Mouse (Mus musculus): ENCODE results near the gene Dkkl1. TPM values are rescaled to one million over a fixed set of nuclear protein-coding genes. Genes with fewer than 3 reads are reported as not detected.

Gene Dkkl1
- polyA plus RNA-seq, 1 experiment = 0.08 TPM

DNA sequence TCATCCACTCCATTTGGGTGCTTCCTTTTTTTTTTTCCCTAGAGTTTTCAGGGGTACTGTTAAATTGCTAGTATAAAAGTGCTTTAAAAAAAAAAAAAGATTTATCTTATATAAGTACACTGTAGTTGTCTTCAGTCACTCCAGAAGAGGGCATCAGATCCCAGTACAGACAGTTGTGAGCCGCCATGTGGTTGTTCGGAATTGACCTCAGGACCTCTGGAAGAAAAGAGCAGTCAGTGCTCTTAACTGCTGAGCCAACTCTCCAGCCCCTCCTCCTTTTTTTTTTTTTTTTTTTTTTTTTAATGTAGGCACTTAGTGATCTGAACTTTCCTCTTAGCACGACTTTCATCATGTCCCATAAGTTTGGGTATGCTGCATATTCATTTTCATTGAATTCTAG, 35.7 kb upstream of the Dkkl1 start:
- Histone ChIP-seq H3K36me3 (ENCODE audit: control insufficient read depth, insufficient read depth) (no peaks in the 10 kb centered on the region), H3K79me2 (ENCODE audit: control insufficient read depth, insufficient read depth) (no peaks in the 10 kb centered on the region), H3ac (ENCODE audit: control insufficient read depth, insufficient read length) (no peak overlapping the region), H3K4me3 (no peak overlapping the region), H3K4me2 (ENCODE audit: low read depth) (no peak overlapping the region), H3K27me3 (ENCODE audit: control insufficient read depth, insufficient read depth, insufficient read length) (peaks cover 7% of the 10 kb centered on the region)
- no peak for TF ChIP-seq REST (IDR thresholded peaks at IDR 0.05; ENCODE audit: insufficient read depth, insufficient read length)
- TF ChIP-seq MAX (IDR thresholded peaks at IDR 0.05; ENCODE audit: low read depth) = no peak
- TF ChIP-seq CEBPB (IDR thresholded peaks at IDR 0.05; ENCODE audit: insufficient read depth, poor library complexity, severe bottlenecking) = no peak
- no peak for TF ChIP-seq POLR2A (IDR thresholded peaks at IDR 0.05; ENCODE audit: insufficient read length, low read depth)
- no peak for TF ChIP-seq E2F4 (IDR thresholded peaks at IDR 0.05; ENCODE audit: insufficient read depth)
- TF ChIP-seq MYOD1 (IDR thresholded peaks at IDR 0.05; ENCODE audit: control insufficient read depth in 1 of 3, insufficient read length in 2 of 3, low read depth in 2 of 3) = no peak
- no peak for TF ChIP-seq TCF3 (IDR thresholded peaks at IDR 0.05; ENCODE audit: insufficient read length, low read depth)
- TF ChIP-seq POLR2AphosphoS2 (IDR thresholded peaks at IDR 0.05; ENCODE audit: insufficient read length, low read depth) = no peak
- TF ChIP-seq SRF (IDR thresholded peaks at IDR 0.05; ENCODE audit: control insufficient read depth, insufficient read length, low read depth) = no peak
- TF ChIP-seq USF1 (IDR thresholded peaks at IDR 0.05; ENCODE audit: low read depth) = no peak
- no peak for TF ChIP-seq MYOG (IDR thresholded peaks at IDR 0.05; ENCODE audit: control insufficient read depth in 1 of 3, insufficient read depth in 1 of 3, insufficient read length in 2 of 3, low read depth in 2 of 3)
- no peak for TF ChIP-seq TCF12 (IDR thresholded peaks at IDR 0.05; ENCODE audit: insufficient read depth, poor library complexity, severe bottlenecking)

DNA sequence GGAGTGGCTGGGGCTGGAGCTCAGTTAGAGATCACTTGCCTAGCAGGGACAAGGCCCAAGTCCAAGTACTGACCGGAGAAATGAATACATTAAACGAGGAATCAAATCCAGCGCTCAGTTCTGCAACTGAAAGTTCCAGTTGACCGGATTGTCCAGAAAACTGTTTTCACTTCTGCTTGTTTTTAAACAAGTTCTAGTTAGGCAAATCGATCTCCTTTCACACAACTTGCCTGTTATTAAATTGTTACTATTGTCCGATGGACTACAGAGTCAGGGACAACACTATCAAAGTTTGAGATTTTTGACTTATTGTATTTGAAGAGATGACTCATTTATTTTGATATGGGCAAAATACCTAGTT, 29.4 kb upstream of the Dkkl1 start:
- Histone ChIP-seq H3K27me3 (ENCODE audit: control insufficient read depth, insufficient read depth, insufficient read length) (peaks cover 9% of the 10 kb centered on the region), H3K4me2 (ENCODE audit: low read depth) (no peak overlapping the region), H3ac (ENCODE audit: control insufficient read depth, insufficient read length) (no peak overlapping the region), H3K4me3 (no peak overlapping the region), H3K79me2 (ENCODE audit: control insufficient read depth, insufficient read depth) (no peaks in the 10 kb centered on the region), H3K36me3 (ENCODE audit: control insufficient read depth, insufficient read depth) (no peaks in the 10 kb centered on the region)
- TF ChIP-seq REST (IDR thresholded peaks at IDR 0.05; ENCODE audit: insufficient read depth, insufficient read length) (no peak), MYOD1 (IDR thresholded peaks at IDR 0.05; ENCODE audit: control insufficient read depth in 1 of 3, insufficient read length in 2 of 3, low read depth in 2 of 3) (no peak), MYOG (IDR thresholded peaks at IDR 0.05; ENCODE audit: control insufficient read depth in 1 of 3, insufficient read depth in 1 of 3, insufficient read length in 2 of 3, low read depth in 2 of 3) (no peak), SRF (IDR thresholded peaks at IDR 0.05; ENCODE audit: control insufficient read depth, insufficient read length, low read depth) (no peak), TCF3 (IDR thresholded peaks at IDR 0.05; ENCODE audit: insufficient read length, low read depth) (no peak), USF1 (IDR thresholded peaks at IDR 0.05; ENCODE audit: low read depth) (no peak), POLR2AphosphoS2 (IDR thresholded peaks at IDR 0.05; ENCODE audit: insufficient read length, low read depth) (no peak), POLR2A (IDR thresholded peaks at IDR 0.05; ENCODE audit: insufficient read length, low read depth) (no peak), TCF12 (IDR thresholded peaks at IDR 0.05; ENCODE audit: insufficient read depth, poor library complexity, severe bottlenecking) (no peak), E2F4 (IDR thresholded peaks at IDR 0.05; ENCODE audit: insufficient read depth) (no peak), MAX (IDR thresholded peaks at IDR 0.05; ENCODE audit: low read depth) (no peak), CEBPB (IDR thresholded peaks at IDR 0.05; ENCODE audit: insufficient read depth, poor library complexity, severe bottlenecking) (no peak)

- no peak within 1 kb of the TSS for H3K4me2 ChIP-seq (ENCODE audit: low read depth)
- H3K36me3 ChIP-seq (ENCODE audit: control insufficient read depth, insufficient read depth) = no peaks in the 10 kb centered on the region
- H3K79me2 ChIP-seq (ENCODE audit: control insufficient read depth, insufficient read depth) = no peaks in the 10 kb centered on the region
- no peak within 1 kb of the TSS for H3K4me3 ChIP-seq
- H3K27me3 ChIP-seq (ENCODE audit: control insufficient read depth, insufficient read depth, insufficient read length) = peaks cover 9% of the 10 kb centered on the region
- H3ac ChIP-seq (ENCODE audit: control insufficient read depth, insufficient read length) = no peak within 1 kb of the TSS
- TF ChIP-seq TCF3 (IDR thresholded peaks at IDR 0.05; ENCODE audit: insufficient read length, low read depth) (no peak), REST (IDR thresholded peaks at IDR 0.05; ENCODE audit: insufficient read depth, insufficient read length) (no peak), MYOD1 (IDR thresholded peaks at IDR 0.05; ENCODE audit: control insufficient read depth in 1 of 3, insufficient read length in 2 of 3, low read depth in 2 of 3) (no peak), POLR2A (IDR thresholded peaks at IDR 0.05; ENCODE audit: insufficient read length, low read depth) (no peak), SRF (IDR thresholded peaks at IDR 0.05; ENCODE audit: control insufficient read depth, insufficient read length, low read depth) (no peak), MAX (IDR thresholded peaks at IDR 0.05; ENCODE audit: low read depth) (no peak), MYOG (IDR thresholded peaks at IDR 0.05; ENCODE audit: control insufficient read depth in 1 of 3, insufficient read depth in 1 of 3, insufficient read length in 2 of 3, low read depth in 2 of 3) (no peak), USF1 (IDR thresholded peaks at IDR 0.05; ENCODE audit: low read depth) (no peak), E2F4 (IDR thresholded peaks at IDR 0.05; ENCODE audit: insufficient read depth) (no peak), POLR2AphosphoS2 (IDR thresholded peaks at IDR 0.05; ENCODE audit: insufficient read length, low read depth) (no peak), CEBPB (IDR thresholded peaks at IDR 0.05; ENCODE audit: insufficient read depth, poor library complexity, severe bottlenecking) (no peak), TCF12 (IDR thresholded peaks at IDR 0.05; ENCODE audit: insufficient read depth, poor library complexity, severe bottlenecking) (no peak)
Measured at GRCm38 (mm10) chr7:45240633-45241388, 28.9 kb upstream of the Dkkl1 start, which contains the start of gene Slc6a16. Slc6a16 (plus strand) TSS chr7:45241085.

DNA sequence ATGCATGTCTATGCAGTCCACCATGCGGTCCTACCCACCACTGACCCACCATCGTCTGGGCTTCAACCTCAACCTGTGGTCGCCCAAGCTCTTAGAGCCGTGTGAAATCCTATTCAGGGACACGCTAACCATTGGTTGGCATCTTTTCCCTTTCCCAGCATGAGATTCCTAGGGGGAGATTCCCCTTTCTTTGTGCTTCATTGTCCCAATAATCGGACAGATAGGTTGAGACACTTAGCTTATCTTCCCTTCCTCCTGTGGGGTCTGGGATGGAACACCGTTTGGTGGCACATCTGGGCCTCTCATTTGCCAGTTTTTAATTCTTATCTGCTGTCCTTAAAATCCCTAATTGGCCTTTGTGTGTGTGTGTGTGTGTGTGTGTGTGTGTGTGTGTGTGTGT, 28.2 kb upstream of the Dkkl1 start:
- Histone ChIP-seq H3K4me3 (no peak overlapping the region), H3K79me2 (ENCODE audit: control insufficient read depth, insufficient read depth) (no peaks in the 10 kb centered on the region), H3ac (ENCODE audit: control insufficient read depth, insufficient read length) (no peak overlapping the region), H3K4me2 (ENCODE audit: low read depth) (no peak overlapping the region), H3K27me3 (ENCODE audit: control insufficient read depth, insufficient read depth, insufficient read length) (peaks cover 9% of the 10 kb centered on the region), H3K36me3 (ENCODE audit: control insufficient read depth, insufficient read depth) (no peaks in the 10 kb centered on the region)
- TF ChIP-seq TCF12 (IDR thresholded peaks at IDR 0.05; ENCODE audit: insufficient read depth, poor library complexity, severe bottlenecking) (no peak), TCF3 (IDR thresholded peaks at IDR 0.05; ENCODE audit: insufficient read length, low read depth) (no peak), SRF (IDR thresholded peaks at IDR 0.05; ENCODE audit: control insufficient read depth, insufficient read length, low read depth) (no peak), REST (IDR thresholded peaks at IDR 0.05; ENCODE audit: insufficient read depth, insufficient read length) (no peak), MYOD1 (IDR thresholded peaks at IDR 0.05; ENCODE audit: control insufficient read depth in 1 of 3, insufficient read length in 2 of 3, low read depth in 2 of 3) (no peak), MAX (IDR thresholded peaks at IDR 0.05; ENCODE audit: low read depth) (no peak), CEBPB (IDR thresholded peaks at IDR 0.05; ENCODE audit: insufficient read depth, poor library complexity, severe bottlenecking) (no peak), E2F4 (IDR thresholded peaks at IDR 0.05; ENCODE audit: insufficient read depth) (no peak), POLR2AphosphoS2 (IDR thresholded peaks at IDR 0.05; ENCODE audit: insufficient read length, low read depth) (no peak), MYOG (IDR thresholded peaks at IDR 0.05; ENCODE audit: control insufficient read depth in 1 of 3, insufficient read depth in 1 of 3, insufficient read length in 2 of 3, low read depth in 2 of 3) (no peak), USF1 (IDR thresholded peaks at IDR 0.05; ENCODE audit: low read depth) (no peak), POLR2A (IDR thresholded peaks at IDR 0.05; ENCODE audit: insufficient read length, low read depth) (no peak)
